Mouse (Mus musculus): ENCODE measurements around the gene Gtf3c1.

Gene Gtf3c1

DNA sequence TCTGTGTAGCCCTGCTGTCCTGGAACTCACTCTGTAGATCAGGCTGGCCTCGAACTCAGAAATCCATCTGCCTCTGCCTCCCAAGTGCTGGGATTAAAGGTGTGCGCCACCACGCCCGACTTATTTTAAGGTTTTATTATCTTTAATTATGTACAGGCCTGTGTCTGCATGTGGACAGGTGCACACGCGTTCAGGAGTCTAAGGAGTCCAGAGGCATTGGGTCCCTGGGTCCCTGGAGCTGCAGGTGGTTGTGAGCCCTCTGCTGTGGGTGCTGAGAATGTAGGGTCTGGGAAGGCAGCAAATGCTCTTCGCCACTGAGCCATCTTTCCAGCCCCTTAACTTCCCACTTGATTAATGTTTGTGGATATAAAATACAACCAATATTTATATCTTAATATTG is 92.1 kb downstream of the Gtf3c1 start:
- DNase-seq: no peak

DNA sequence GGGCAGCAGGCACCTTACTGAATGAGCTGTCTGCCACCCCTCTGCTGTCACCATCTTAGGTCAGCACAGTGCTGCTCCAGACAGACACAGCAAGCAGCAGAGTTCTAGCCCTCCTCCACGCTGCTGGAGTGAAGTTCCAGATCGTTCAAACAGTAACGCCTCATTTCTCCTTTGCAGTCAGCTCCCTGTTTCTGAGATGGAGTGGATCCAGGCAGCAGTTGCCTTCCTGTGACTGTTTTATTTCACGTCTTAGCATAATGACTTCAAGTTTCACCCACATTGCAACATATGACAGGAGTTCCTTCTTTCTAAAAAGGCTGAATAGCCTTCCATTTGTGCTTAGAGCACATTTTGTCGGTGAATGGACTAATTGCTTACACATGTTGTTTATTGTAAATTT is 94.0 kb downstream of the Gtf3c1 start:
- no peak for DNase-seq

DNA sequence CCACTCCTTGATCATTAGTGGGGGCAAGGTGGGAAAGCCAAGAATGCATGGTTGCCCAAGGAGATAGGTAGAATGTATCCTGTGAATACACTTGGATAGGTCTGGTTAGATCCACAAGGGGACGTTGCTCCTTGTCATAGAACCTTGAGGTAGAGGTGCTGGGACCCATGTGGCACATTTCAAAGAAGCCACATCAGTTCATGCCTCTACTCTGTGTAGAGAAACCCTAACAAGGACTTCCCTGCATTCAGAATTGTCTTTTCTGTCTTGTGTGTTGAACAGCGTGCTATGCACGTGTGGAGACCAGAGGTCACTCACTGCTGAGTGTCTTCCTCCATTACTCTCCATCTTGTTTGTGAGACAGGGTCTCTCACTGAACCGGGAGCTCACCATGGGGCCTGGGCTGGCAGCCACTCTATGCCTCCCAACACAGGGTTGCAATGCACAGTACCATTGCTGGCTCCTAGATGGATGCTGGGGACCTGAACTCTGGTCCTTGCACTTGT is 99.3 kb downstream of the Gtf3c1 start:
- DNase-seq: no peak

DNA sequence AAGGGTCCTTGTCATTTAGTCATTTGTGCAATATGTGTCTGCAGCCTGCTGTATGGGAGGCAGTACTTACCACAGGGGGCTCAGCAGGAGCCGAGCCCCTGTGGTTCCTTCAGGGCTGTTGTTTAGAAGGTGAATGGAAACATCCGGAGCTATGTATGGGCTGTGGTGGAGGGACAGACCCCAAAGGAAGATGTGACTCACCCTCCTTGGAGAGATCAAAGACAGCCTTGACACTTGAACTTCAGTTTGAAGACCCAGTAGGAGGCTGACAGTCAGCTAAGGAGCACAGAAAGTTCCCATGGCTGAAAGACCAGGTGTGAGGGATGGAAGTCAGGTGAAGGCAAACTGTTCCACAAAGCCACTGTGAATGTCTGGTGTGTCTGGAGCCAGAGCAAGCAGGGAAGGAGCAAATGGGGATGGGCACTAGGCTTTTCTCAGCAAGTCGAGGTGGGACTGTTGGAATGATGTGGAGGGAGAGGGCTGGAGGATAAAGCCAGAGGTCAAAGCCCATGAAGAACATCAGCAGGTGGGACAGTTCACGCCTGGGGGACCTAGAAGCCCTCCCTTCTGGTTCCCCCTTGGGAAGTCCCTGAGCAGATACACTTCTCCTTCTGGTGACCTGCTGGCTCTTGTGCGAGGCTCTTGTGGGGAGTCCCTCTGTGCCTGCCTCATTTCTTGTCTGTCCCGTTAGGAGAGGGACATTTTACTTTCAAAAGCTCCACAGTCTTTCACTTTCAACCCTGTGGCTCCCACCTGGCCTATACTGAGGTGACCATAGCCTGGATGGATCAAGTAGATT is 100.0 kb downstream of the Gtf3c1 start:
- DNase-seq: no peak

GRCm38 (mm10) chr7:125606265-125607164 is 101.1 kb downstream of the Gtf3c1 start:
- no peak for DNase-seq

DNA sequence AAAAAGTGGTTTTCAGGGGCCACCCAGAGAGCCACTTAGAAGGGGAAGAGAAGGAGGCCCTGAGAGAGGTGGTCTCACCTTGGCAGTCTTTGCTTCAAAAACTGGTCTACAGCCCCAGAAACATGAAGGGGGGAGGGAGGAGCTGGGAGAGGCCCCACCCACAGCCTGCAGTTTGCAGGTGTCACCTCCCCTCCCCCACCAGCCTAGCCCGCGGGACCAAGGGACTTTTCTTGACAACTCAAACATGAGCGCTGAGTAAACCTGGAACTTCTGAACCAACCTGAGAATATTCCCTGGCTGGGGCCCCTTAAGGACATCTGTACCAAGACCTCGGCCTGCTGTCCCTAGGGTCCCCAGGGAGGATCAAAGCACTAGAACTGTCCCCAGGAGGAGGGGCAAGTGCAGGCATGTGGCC is 101.8 kb downstream of the Gtf3c1 start:
- no peak for DNase-seq

- no peak for DNase-seq
Observed at GRCm38 (mm10) chr7:125604362-125605319, 102.9 kb downstream of the Gtf3c1 start.

DNA sequence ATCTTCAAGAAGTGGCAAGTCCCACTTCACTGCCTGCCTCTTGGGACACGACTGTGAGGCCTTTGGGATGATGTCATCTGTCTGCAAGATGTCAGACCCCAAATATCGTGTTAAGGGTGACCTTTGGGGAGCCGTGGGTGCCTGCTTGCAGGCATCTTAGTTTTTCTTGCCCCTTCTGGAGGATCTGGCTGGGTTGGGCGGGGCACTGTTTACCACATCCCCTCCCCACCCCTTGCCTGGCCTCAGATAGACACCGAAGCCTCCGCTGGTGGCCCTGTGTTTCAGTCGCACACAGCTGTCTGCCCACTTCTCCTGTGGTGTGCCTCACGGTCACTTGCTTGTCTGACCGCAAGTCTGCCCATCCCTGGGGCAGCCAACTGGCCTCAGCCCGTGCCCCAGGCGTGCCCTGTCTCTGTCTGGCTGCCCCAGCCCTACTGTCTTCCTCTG is 104.4 kb downstream of the Gtf3c1 start, which contains the start of gene Il21r:
TSS of gene Il21r (plus strand) at position 245 of the 447 bp plus-strand sequence.
- DNase-seq: no peak

DNA sequence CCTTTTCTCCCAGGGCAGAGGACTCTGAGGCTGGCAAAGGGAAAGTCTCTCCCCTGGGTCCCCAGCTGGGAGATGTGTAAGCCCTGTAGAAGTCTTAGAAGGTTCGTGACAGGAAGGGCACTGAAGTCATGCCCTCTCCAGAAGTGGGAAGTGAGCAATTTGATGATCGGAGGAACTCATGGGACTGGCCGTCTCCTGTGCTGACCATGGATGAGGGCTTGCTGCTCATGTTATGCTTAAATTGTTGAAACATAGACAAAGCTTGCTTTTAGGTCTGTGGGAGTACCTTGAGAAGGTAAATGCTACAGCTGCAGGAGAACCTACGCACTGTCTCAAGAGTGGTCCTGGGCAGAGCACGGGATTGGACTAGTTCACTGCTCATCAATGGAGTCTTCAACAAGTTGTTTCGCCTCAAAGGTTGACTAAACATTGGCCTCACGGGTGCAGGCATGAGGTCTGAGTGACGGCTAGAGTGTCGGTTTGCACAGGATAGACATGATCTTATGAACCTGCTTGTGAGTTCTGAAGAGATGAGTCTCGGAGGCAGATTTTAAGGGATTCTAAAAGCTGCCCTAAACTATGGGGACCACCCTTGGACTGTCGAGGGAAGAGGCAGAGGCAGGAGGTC is 105.6 kb downstream of the Gtf3c1 start:
- no peak for DNase-seq

DNA sequence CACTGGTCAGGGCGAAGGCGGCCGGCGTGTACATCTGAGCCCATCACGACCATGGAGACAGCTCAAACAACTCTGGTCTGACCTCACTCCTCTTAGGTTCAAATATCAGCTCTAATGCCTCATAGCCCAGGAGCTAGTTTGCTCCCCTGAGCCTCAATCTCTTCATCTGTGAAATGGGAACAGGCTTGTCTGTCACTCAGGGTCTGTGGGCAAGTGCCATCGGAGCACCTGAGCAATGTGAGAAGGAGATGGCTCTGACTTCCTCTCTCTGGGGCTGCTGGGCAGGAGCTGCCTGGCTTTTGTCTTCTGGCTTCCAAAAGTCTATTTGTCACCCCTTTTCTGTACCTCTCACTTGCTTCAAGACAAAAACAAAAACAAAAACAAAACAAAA is 106.3 kb downstream of the Gtf3c1 start:
- DNase-seq: no peak

- no peak for DNase-seq
Observed at GRCm38 (mm10) chr7:125600612-125601279, 106.8 kb downstream of the Gtf3c1 start.

- no peak for DNase-seq
Observed at GRCm38 (mm10) chr7:125600136-125600535, 107.4 kb downstream of the Gtf3c1 start.

DNA sequence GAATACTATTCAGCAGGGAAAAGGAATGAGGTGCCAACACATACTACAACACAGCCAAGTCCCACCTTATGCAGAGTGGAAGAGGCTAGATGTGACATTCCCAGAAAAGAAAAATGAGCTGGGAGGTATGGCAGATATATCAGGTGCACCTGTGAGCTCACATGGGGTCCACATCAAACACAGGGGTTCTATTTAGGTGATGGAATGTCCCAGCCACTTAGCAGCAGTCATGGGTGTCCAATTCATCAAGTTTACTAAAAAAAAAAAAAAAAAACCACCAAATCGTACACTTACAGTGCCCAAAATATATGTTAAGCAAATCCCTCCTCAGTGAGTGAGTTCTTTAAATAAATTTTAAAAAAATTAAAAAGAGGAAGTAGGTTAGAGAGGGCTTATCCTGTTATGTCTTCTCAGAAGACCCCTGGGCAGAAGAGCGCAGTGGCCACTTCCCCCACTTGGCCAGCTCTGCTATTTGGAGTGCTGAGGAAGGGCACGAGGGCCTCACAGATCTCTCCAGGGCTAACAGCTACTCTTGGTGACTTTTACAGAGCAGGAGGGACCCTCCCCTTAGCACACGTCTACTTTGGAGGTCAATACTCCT is 108.1 kb downstream of the Gtf3c1 start:
- no peak for DNase-seq

DNA sequence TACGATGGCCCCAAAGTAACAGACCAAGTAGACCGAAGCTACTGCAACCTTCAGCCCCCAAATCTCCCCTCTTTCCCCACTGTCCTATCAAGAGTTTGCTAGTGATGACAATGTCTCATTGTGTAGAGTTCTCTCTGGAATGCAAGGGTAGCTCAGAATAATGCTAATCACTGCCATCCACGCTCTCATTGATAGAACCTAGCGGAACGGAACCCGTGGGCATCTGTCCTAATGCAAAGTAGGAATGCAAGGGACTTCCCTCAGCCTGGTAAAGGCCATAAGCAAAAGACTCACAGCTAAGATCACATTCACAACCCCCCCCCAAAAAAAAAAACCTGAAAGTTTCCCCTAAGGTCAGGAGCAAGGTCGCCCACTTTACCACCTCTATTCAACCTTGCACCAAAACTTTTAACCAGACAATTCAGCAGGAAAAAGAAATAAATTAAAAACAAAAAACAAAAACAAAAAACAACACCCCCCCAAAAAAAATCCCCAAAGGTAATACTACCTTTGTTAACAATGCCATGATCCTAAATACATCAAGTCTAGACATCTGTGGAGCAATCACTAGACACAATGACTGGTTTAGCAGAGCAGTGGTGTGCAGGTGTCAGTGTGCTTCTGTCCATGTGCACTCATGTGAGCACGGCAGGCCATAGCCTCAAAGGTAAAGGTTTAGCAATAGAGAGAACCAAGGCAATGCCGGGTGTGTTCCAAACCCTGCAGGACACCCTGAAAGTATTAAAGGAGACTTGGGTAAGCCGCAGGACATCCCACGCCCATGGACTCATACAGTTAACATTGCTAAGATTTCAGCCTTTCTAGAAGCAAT is 109.8 kb downstream of the Gtf3c1 start:
- no peak for DNase-seq

DNA sequence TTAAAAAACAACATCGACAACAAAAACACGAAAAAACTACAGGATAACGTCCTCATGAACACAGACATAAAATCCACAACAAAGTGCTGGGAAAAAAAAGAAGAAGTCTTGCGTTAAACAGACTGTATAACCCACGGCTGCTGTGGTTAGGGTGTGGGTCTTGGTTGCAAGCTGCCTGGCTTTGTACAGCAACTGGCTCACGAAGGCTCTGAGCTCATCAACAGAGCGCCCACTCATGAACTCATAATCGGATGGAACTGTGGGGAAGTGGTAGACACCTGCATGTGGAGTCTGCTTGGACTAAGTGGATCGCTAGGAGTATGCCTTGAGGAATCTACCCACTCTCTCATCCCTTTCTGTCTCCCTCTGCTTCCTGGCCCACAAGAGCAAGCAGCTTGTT is 110.5 kb downstream of the Gtf3c1 start:
- no peak for DNase-seq

- DNase-seq: no peak
Observed at GRCm38 (mm10) chr7:125596406-125596805, 111.2 kb downstream of the Gtf3c1 start.

GRCm38 (mm10) chr7:125593831-125594230 is 113.7 kb downstream of the Gtf3c1 start:
- DNase-seq: no peak

Data from cerebellum, adult 11 months (tissue).